Mouse (Mus musculus): ENCODE data around the gene Shroom1. TPM values are rescaled to one million over a fixed set of nuclear protein-coding genes. Genes with fewer than 3 reads are reported as not detected.

Shroom1 gene
- polyA plus RNA-seq, 1 experiment from 2014 or later: 1.5 TPM

DNA sequence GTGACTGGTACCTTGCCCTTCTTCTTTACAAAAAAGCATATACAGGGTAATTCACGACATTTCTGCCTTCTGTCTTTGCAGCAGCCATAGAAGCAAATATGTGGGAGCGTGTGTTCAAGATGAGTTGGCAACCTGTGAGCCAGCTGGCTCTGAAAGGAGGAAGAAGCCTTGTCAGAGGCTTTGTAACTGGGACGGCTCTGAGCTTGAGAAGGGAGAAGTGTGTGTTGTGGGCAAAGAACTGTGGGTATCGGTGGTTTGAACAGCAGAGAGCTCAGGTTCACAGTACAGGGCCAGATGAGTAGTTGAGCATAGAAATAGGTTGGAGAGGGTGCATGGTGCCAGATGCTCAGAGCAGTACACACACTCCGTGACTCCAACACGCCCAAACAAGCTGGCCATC, 39.9 kb downstream of the Shroom1 start:
- Histone ChIP-seq H3K4me1 (replicated peaks) (peaks cover 10% of the 10 kb centered on the region), H3K4me2 (no peak overlapping the region), H3K27me3 (peaks cover 34% of the 10 kb centered on the region), H3K27ac (no peak overlapping the region), H3K9me3 (replicated peaks) (no peaks in the 10 kb centered on the region), H3K36me3 (no peaks in the 10 kb centered on the region), H3K9ac (no peak overlapping the region), H3K4me3 (replicated peaks) (no peak overlapping the region)
- ATAC-seq (ENCODE audit: low read depth) (no peak), DNase-seq (no peak)
- 36% methylated on average over 6 of the region's 6 CpGs for WGBS (ENCODE audit: insufficient replicate concordance)

DNA sequence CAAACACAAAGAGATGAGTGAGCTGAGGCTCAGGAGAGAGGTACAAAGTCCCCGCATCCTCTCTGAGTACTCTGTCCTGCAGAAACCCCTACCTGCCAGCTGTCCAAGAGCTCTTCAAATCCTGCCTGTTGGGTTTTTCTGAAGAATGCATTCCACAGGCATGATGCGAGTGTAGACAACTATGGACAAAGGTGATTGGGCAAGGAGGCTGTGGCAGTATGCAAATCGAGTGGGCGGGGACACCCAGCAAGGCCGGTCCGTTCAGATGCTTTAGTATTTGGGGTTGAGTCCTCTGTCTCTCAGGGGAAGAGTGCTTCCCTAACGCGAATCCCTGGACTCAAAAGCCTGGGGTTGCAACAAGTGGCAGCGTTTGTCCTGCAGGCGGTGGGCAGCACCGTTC, 43.6 kb downstream of the Shroom1 start:
- Histone ChIP-seq H3K27me3 (peaks cover 34% of the 10 kb centered on the region), H3K27ac (no peak overlapping the region), H3K9ac (no peak overlapping the region), H3K4me3 (replicated peaks) (no peak overlapping the region), H3K9me3 (replicated peaks) (no peaks in the 10 kb centered on the region), H3K4me2 (0 out of 2 replicates have a peak overlapping the region, but pooled peaks have one; percentile 21), H3K36me3 (no peaks in the 10 kb centered on the region), H3K4me1 (replicated peaks) (peaks cover 14% of the 10 kb centered on the region)
- ATAC-seq (ENCODE audit: low read depth): peak; percentile 63; the same call in 1 of the 2 replicates
- whole genome bisulfite sequencing (ENCODE audit: insufficient replicate concordance): 11% methylated on average over 11 of the region's 11 CpGs
- no peak for DNase-seq

DNA sequence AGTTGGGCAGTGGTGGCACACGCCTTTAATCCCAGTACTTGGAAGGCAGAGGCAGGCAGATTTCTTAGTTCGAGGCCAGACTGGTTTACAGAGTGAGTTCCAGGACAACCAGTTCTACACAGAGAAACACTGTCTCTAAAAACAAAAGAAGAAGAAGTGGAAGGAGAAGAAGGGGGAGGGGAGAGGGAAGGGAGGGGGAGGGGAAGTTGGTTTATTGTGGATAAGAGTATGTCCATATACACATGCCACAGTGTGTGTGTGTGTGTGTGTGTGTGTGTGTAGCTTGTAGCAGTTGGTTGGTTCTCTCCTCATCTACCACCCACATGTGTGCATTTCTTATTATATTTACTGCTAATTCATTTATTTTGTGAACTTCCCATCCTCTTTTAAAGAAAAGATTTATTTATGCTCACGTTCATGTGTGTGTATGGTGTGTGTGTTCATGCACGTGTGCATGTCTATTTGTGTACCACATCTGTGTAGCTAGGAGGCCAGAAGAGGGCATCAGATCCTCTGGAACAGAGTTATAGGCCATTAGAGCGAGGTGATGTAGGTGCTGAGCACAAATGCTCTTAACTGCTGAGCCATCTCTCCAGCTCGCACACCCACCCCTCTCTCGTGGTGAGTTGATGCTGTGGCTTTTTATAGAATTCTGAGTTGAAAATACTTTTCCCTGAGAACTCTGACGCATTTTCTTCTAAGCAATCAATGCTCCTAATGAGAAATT, 45.2 kb downstream of the Shroom1 start:
- Histone ChIP-seq H3K27ac (no peak overlapping the region), H3K27me3 (peaks cover 28% of the 10 kb centered on the region), H3K36me3 (no peaks in the 10 kb centered on the region), H3K9me3 (replicated peaks) (no peaks in the 10 kb centered on the region), H3K4me2 (no peak overlapping the region), H3K4me3 (replicated peaks) (no peak overlapping the region), H3K9ac (no peak overlapping the region), H3K4me1 (replicated peaks) (peaks cover 14% of the 10 kb centered on the region)
- no peak for DNase-seq
- WGBS (ENCODE audit: insufficient replicate concordance): 42% methylated on average over 8 of the region's 8 CpGs
- no peak for ATAC-seq (ENCODE audit: low read depth)

- no peak for ATAC-seq (ENCODE audit: low read depth)
- no peak overlapping the region for H3K4me3 ChIP-seq (replicated peaks)
- H3K27me3 ChIP-seq: peaks cover 21% of the 10 kb centered on the region
- H3K36me3 ChIP-seq: no peaks in the 10 kb centered on the region
- peaks cover 14% of the 10 kb centered on the region for H3K4me1 ChIP-seq (replicated peaks)
- 39% methylated on average over 5 of the region's 5 CpGs for WGBS (ENCODE audit: insufficient replicate concordance)
- H3K9me3 ChIP-seq (replicated peaks): no peaks in the 10 kb centered on the region
- no peak overlapping the region for H3K9ac ChIP-seq
- H3K27ac ChIP-seq: no peak overlapping the region
- no peak overlapping the region for H3K4me2 ChIP-seq
- no peak for DNase-seq
Measured at GRCm38 (mm10) chr11:53503738-53504137, 46.7 kb downstream of the Shroom1 start.

- no peak overlapping the region for H3K4me3 ChIP-seq (replicated peaks)
- DNase-seq (no peak), ATAC-seq (ENCODE audit: low read depth) (no peak)
- H3K36me3 ChIP-seq: no peaks in the 10 kb centered on the region
- H3K4me1 ChIP-seq (replicated peaks): peaks cover 14% of the 10 kb centered on the region
- H3K9ac ChIP-seq: no peak overlapping the region
- H3K9me3 ChIP-seq (replicated peaks): no peaks in the 10 kb centered on the region
- H3K27me3 ChIP-seq: peaks cover 20% of the 10 kb centered on the region
- H3K27ac ChIP-seq: no peak overlapping the region
- WGBS (ENCODE audit: insufficient replicate concordance): 79% methylated on average over 8 of the region's 8 CpGs
- H3K4me2 ChIP-seq: no peak overlapping the region
Measured at GRCm38 (mm10) chr11:53504376-53504775, 47.4 kb downstream of the Shroom1 start.

GRCm38 (mm10) chr11:53505026-53505663, 48.1 kb downstream of the Shroom1 start:
- no peaks in the 10 kb centered on the region for H3K36me3 ChIP-seq
- DNase-seq: no peak
- H3K4me2 ChIP-seq: no peak overlapping the region
- H3K4me1 ChIP-seq (replicated peaks): peaks cover 14% of the 10 kb centered on the region
- H3K9ac ChIP-seq: no peak overlapping the region
- no peak overlapping the region for H3K27ac ChIP-seq
- H3K4me3 ChIP-seq (replicated peaks): no peak overlapping the region
- H3K27me3 ChIP-seq: peaks cover 13% of the 10 kb centered on the region
- no peaks in the 10 kb centered on the region for H3K9me3 ChIP-seq (replicated peaks)
- WGBS (ENCODE audit: insufficient replicate concordance): 70% methylated on average over 5 of the region's 5 CpGs
- ATAC-seq (ENCODE audit: low read depth): no peak

GRCm38 (mm10) chr11:53507098-53507805, 50.2 kb downstream of the Shroom1 start:
- ATAC-seq (ENCODE audit: low read depth) (no peak), DNase-seq (no peak)
- Histone ChIP-seq H3K4me3 (replicated peaks) (no peak overlapping the region), H3K36me3 (no peaks in the 10 kb centered on the region), H3K4me2 (no peak overlapping the region), H3K27me3 (no peaks in the 10 kb centered on the region), H3K4me1 (replicated peaks) (peaks cover 4% of the 10 kb centered on the region; the same call in 1 of the 2 replicates), H3K9me3 (replicated peaks) (no peaks in the 10 kb centered on the region), H3K9ac (no peak overlapping the region), H3K27ac (no peak overlapping the region)
- WGBS (ENCODE audit: insufficient replicate concordance): 77% methylated on average over 9 of the region's 9 CpGs

GRCm38 (mm10) chr11:53508152-53508551, 51.1 kb downstream of the Shroom1 start:
- H3K36me3 ChIP-seq: no peaks in the 10 kb centered on the region
- no peak overlapping the region for H3K4me3 ChIP-seq (replicated peaks)
- WGBS (ENCODE audit: insufficient replicate concordance): 67% methylated on average over 7 of the region's 7 CpGs
- H3K27me3 ChIP-seq: 0 out of 2 replicates have a peak, but pooled peaks cover 4% of the 10 kb centered on the region
- ATAC-seq (ENCODE audit: low read depth) (no peak), DNase-seq (no peak)
- no peak overlapping the region for H3K27ac ChIP-seq
- no peaks in the 10 kb centered on the region for H3K9me3 ChIP-seq (replicated peaks)
- no peak overlapping the region for H3K4me2 ChIP-seq
- H3K9ac ChIP-seq: no peak overlapping the region
- peaks cover 4% of the 10 kb centered on the region; the same call in 1 of the 2 replicates for H3K4me1 ChIP-seq (replicated peaks)

- no peak overlapping the region for H3K9ac ChIP-seq
- H3K4me3 ChIP-seq (replicated peaks): no peak overlapping the region
- H3K4me2 ChIP-seq: no peak overlapping the region
- no peaks in the 10 kb centered on the region for H3K9me3 ChIP-seq (replicated peaks)
- H3K36me3 ChIP-seq: no peaks in the 10 kb centered on the region
- 0 out of 2 replicates have a peak, but pooled peaks cover 4% of the 10 kb centered on the region for H3K27me3 ChIP-seq
- WGBS (ENCODE audit: insufficient replicate concordance): 39% methylated on average over 3 of the region's 3 CpGs
- peaks cover 4% of the 10 kb centered on the region; the same call in 1 of the 2 replicates for H3K4me1 ChIP-seq (replicated peaks)
- no peak for DNase-seq
- no peak for ATAC-seq (ENCODE audit: low read depth)
- H3K27ac ChIP-seq: no peak overlapping the region
Measured at GRCm38 (mm10) chr11:53508591-53508990, 51.6 kb downstream of the Shroom1 start.

- no peak for DNase-seq
- Histone ChIP-seq H3K36me3 (no peaks in the 10 kb centered on the region), H3K9me3 (replicated peaks) (no peaks in the 10 kb centered on the region), H3K27me3 (0 out of 2 replicates have a peak, but pooled peaks cover 4% of the 10 kb centered on the region), H3K4me3 (replicated peaks) (no peak overlapping the region), H3K9ac (no peak overlapping the region), H3K4me1 (replicated peaks) (no peaks in the 10 kb centered on the region; the same call in 1 of the 2 replicates), H3K4me2 (no peak overlapping the region), H3K27ac (no peak overlapping the region)
- ATAC-seq (ENCODE audit: low read depth): no peak
- WGBS (ENCODE audit: insufficient replicate concordance): 60% methylated on average over 5 of the region's 5 CpGs
Measured at GRCm38 (mm10) chr11:53510351-53510750, 53.3 kb downstream of the Shroom1 start.

All from liver, embryonic 13.5 days (tissue).